Mouse (Mus musculus): ENCODE results near the gene Cep295nl. TPM values are rescaled to one million over a fixed set of nuclear protein-coding genes. Genes with fewer than 3 reads are reported as not detected.
"Not testable (repeated sequence)": the region's sequence is repeated elsewhere in the genome, so short reads cannot be mapped to it uniquely, and the experiment has no call there.

The Cep295nl gene
- total RNA-seq (2021), result 1 to 10 TPM; 1.0 to 1.6 TPM
- long read RNA-seq, experiment 1, partial matches to known transcripts, result 0 of 1 reads
- long read RNA-seq, experiment 1, other reads (novel, unspliced or antisense), result 1 of 1 reads
- long read RNA-seq, experiment 2, result 0 reads

DNA sequence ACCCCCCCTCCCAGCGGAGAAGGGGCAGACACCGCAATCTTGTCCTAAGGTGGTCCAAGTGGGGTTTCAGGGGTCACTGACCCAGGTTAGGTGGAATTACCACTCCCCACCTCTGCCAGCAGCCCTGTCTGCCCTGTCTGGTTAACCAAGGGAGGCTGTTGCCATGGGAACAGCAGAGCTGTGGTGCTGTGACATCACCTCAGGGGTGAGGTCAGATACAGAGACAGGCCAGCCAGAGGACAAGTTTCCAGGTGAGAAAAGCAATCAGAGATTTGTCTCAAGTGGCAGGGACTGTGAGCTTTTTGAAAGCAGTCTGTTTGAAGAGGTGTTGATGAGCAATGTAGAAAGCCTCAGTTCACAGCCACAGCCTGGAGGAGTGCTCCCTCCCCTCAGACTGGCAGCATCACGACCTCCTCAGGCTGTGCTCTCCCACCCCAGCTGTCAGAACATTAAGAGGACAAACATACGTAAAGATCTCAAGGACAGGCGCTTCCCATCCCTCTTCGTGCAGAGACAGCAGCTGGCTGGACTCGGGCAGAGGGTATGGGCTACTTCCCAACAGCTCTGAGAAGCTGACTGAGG, at the start of gene Cep295nl:
Cep295nl (minus strand) TSS at position 101 of the 582 bp plus-strand sequence.
- DNase-seq (ENCODE audit: low spot score in 2 of 2), result no peak

DNA sequence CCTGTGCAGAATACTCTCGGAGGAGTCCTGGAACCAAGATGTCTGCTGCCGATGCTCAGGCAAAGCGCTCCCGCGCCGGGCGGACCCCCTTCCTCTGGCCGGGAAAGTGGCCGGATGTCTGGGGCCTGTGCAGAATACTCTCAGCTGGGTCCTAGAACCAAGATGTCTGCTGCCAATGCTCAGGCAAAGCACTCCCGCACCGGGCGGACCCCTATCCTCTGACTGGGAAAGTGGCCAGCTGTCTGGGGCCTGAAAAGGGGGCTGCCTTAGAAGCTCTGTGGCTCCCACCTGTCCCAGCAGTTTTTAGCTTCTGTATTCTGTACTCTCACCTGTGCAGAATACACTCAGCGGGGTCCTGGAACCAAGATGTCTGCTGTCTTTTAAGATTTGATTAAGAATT, 45.5 kb upstream of the Cep295nl start:
- DNase-seq (ENCODE audit: low spot score in 2 of 2), result not testable (repeated sequence)

DNA sequence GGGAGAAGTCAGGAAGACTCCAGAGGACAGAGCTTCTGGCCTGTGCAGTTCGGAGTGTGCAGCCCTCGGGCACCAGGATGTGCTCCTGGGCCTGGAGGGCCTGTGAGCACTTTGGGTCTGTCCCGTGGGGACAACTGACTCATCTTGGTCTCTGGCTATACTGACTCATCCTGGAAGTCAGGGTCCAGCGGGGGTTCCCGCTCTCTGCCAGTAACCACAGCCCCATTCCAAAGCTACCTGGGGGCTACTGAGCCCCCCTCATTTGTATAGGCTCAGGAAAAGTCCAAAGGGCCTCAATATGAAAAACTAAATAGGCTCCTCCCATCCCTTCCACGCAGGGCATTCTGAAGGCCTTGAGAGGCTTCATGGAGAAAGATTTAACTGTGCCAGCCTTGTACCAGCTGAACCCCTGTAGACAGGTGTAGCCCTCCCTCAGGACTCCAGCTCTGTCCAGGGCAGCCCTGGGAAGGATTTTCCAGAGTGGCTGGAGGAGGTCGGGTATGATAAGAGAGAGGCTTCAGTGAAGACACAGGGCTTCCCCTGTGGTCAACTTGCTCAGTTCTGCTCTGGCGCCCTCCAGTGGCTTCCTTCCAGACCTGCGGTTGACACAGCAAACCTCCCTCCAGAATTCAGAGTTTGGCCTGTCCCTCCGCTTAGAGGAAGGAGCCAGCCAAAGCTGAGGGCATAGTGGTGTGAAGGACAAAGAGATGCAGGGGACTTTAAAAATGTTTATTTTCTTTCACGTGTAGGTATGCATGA, 37.1 kb upstream of the Cep295nl start:
- DNase-seq (ENCODE audit: low spot score in 2 of 2), result peak; percentile 76 to 88

DNA sequence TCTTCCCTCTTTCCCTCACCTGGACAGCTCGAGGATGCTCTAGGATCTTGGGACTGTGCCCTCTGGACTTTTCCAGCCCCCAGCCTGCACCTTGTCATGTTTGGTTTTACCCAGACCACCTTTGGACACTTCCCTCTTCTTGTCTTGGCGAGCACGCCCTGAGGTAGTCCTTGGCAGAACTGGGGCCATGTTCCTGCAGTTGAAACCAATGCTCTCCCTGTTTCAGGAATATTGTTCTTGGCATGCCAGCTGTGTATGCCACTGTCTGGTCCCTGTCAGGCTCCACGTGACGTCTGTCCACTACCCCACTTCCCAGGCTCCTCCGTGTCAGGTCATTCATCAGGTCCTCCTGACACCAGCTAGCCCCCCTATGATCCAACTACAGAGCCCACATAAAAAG, 36.4 kb upstream of the Cep295nl start:
- no peak for DNase-seq (ENCODE audit: low spot score in 2 of 2)

DNA sequence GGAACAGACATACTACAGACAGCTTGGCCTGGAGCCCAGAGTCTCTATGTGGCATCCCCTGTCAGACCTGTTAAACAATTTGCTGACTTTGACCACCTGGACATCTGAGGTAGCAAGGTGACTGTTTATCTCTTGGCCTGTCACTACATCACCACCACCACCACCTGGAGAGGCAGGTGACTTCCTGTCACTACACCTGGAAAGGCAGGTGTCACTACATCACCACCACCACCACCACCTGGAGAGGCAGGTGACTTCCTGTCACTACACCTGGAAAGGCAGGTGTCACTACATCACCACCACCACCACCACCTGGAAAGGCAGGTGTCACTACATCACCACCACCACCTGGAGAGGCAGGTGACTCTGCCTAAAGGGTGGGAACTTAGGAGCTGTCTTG, 34.0 kb upstream of the Cep295nl start:
- DNase-seq (ENCODE audit: low spot score in 2 of 2), result not testable (repeated sequence)

DNA sequence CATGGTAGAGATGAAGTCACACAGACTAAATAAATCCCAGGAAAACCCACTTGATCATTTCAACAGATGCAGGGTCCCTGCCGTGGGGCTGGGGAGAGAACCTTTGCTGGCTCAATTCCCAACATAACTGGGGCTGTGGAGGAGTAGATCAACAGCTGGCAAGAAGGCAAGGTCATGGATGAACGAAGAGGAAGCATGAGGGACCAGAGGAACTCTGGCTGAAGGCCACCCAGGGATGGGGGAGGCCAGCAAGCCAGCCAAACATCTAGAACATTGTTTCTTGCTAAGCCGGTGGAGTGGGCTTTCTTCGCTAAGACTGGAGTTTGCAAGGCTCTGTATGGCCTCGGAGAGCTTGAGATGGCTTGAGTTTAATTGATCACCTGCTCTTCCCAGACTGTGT, 33.6 kb upstream of the Cep295nl start:
- DNase-seq (ENCODE audit: low spot score in 2 of 2), result no peak

DNA sequence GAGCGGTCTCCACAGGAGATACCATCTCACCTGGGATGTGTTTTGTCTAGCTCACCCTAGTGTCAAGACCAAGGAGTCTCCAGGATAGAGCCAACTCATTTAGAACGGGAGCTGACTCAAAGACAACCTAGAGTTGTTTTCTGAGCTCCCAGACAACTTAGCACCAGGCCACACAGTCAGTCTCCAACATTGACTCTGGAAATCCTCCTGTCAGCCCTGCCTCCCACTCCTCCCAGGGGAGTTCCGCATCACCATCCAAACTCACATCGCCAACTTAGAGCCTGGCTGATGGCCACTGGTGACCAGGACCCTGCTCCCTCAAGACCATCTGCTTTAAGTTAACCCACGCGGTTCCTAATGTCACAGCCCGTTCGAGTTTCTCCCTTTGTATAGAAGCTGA, 33.2 kb upstream of the Cep295nl start:
- DNase-seq (ENCODE audit: low spot score in 2 of 2), result no peak

DNA sequence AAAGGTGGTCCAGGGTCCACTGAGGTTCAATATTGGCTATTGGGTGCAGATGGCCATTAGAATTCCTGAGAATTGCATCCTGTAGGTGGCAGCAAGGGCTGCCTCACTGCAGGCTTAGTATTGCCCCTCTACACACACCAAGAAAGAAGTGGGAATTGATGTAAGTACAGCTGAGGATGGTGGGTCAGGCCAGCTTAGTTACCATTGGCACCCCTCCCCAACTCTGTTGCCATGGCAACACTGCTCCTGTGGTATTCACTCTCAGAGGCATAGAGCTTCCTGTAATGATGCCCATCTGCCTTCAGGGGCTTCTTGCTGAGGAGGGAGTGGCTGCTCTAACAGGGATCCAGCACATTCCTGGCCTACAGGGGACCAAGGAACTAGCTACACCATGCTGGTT, 32.7 kb upstream of the Cep295nl start:
- DNase-seq (ENCODE audit: low spot score in 2 of 2), result no peak

DNA sequence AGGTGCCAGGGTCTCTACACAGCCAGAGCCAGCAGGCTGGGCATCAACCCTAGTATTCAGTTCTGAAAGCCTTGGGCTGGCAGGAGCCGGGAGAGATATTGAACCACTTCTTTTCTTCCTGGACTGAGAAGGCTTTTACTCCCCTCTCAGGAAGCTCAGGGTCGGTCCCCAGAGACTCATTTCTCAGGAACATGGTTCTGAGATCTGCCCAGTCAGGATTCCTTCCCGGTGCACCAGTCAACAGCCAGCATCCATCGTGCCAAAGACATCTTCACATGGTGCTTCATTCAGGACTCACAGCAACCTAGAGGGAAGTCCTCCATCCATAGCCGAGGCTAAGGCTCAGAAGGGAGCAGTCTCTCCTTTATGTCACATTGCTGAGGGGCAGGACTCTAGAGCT, 32.2 kb upstream of the Cep295nl start:
- no peak for DNase-seq (ENCODE audit: low spot score in 2 of 2)

DNA sequence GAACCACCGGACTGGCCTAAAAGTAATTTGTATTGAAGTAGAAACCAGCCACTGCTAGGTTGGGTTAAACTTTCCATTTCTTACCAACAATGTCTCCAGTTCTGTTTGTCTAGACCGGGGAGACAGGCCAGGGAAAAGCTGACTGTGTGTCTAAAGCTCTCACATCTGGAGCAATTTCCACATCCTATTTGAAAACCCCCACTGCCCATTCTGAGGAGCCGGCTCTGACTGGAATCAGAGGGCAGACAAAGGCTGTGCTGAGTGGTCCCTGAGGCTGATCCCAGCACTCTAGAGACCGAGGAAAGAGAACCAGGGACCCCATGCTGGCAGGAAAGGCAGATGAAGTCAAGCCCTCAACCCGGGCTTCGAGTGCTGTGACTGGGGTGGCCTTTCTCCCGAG, 30.3 kb upstream of the Cep295nl start:
- DNase-seq (ENCODE audit: low spot score in 2 of 2), result no peak

DNA sequence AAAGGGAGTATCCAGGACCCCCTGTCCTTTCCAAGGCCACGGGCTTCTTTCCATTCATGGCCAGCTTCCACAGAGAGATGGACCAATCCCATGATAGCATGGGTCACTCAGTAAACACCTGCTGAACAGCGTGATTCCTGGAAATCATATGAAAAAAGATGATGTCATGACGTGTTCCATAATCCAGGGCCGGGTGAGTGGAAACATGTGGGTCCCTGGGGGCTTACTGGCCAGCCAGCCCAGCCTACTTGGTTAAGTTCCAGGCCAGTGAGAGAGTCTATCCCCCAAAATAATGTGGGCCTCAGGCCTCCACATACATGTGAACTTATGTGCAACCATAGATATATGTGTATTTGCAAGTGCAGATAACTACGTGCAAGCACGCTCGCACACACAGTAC, 29.6 kb upstream of the Cep295nl start:
- DNase-seq (ENCODE audit: low spot score in 2 of 2), result no peak

DNA sequence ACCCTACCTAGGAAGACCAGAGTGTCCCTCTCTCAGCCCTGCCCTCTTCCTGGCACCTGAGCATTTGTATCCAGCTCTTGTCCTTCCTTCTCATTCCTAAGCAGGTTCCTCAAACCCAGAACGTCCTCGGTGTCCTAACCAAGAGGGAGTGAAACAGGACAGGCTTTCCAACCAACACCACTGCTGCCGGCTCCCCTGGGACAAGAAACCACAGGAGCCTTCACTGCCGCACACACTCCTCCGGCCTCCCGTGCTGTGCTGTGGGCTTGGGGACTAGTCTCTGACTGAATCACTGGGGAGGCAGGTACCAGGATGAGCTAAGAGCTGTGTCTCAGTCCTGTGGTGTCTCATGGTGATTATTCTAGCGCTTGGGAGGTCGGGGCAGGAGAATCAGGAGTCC, 27.4 kb upstream of the Cep295nl start:
- no peak for DNase-seq (ENCODE audit: low spot score in 2 of 2)

DNA sequence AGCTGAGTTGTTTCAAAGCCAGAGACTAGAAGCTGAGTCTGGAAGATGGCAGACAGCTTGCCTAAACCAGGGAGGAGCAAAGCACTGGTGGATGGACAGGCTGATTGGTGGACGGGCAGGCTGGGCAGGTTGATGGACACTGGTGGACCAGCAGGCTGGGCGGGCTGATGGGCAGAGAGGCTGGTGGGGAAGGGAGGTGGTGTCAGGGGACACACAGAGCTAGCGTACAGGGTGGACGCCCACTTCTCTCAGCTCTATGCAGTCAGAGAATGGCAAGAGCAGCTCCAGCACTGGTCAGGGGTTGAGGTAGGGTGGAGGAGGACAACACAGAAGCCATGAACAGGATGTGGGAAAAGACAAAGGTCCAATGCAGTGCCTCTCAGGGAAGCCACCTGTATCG, 27.0 kb upstream of the Cep295nl start:
- DNase-seq (ENCODE audit: low spot score in 2 of 2), result no peak

DNA sequence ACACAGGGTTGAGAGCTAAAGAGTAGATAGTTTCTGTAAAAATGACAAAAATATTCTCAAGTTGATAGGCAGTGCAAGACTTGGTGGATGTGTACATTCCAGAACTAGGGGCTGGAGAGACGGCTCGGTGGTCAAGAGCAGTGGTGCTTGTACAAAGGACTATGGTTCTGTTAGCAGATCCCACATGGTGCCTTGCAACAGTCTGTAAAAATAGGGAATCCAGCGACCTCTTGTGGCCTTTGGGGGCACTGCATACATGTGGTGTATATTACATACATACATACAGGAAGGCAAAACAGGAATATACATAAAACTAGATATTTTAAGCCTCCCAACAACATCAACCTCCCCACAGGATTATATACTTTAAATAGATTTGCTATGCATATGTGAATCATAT, 26.0 kb upstream of the Cep295nl start:
- DNase-seq (ENCODE audit: low spot score in 2 of 2), result no peak

DNA sequence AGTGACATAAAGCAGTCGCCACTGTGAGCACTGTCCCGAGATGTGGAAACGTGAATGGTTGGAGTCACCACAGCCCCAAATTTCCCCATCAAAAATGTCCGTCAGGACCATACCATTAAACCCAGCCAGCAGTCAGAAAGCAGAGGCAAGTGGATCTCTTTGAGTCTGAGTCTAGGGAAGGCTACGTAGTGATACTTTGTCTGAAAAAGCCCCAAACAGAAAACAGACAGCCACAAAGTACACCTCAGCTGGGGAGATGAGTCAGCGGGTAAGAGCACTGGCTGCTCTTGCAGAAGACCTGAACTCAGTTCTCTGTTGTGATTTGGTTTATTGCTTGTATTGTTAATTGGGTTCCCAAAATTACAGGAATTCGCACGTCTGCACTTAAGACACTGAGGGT, 24.3 kb upstream of the Cep295nl start:
- no peak for DNase-seq (ENCODE audit: low spot score in 2 of 2)

DNA sequence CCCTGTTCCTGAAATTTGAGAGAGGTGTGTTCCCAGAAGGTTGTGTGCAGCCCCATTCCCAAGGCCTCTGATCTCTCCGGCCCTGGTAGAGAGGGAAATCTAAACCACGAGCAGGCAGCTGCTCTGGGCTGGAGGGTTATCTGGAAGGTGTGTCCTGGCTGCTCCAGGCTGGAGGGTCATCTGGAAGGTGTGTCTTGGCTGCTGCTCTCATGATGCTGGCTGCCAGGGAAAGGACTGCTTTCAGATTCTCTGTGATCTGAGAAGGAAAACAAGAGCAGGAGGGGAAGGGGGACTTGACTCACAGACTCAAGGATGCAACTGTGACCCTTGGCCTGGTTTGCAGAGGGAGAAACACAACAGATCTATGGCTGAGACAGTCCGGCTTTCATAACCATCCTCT, 23.8 kb upstream of the Cep295nl start:
- DNase-seq (ENCODE audit: low spot score in 2 of 2), result no peak

DNA sequence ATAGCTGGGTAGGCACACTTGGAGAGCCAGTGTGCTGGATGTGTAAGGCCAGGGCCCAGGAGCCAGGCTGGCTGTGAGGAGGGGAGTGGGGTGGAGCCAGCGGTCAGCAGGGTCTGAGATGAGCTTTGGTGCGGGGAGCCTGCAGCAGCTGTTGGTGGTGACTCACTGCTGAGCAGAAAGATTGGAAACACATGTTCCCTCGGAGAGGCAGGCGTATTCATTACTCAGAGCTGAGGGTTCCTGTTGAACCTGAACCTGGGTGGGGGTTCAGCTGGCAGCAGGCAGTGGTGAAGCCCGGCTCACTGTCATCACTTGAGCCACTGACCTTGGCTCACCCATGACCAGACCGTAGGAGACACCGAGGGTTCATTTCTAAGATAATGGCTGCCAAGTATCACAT, 22.9 kb upstream of the Cep295nl start:
- DNase-seq (ENCODE audit: low spot score in 2 of 2), result no peak

DNA sequence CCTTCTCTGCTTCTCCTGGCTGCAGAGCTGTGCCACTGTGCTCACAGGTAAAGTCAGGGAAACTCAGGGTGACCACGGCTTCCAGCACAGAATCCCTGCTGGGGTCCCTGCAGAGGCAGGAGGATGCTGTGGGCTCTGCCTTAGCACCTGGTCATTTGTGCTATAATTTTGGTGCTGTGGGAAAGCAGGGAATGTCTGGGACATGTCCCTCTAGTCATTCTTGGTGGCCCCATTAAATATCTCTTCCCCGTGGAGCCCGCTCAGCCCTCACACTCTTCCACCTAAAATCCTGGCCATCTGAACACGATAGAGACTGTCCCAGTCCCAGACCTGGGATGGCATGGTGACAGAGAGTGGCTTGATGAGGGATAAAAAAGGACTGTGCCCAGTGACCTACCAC, 21.7 kb upstream of the Cep295nl start:
- no peak for DNase-seq (ENCODE audit: low spot score in 2 of 2)

DNA sequence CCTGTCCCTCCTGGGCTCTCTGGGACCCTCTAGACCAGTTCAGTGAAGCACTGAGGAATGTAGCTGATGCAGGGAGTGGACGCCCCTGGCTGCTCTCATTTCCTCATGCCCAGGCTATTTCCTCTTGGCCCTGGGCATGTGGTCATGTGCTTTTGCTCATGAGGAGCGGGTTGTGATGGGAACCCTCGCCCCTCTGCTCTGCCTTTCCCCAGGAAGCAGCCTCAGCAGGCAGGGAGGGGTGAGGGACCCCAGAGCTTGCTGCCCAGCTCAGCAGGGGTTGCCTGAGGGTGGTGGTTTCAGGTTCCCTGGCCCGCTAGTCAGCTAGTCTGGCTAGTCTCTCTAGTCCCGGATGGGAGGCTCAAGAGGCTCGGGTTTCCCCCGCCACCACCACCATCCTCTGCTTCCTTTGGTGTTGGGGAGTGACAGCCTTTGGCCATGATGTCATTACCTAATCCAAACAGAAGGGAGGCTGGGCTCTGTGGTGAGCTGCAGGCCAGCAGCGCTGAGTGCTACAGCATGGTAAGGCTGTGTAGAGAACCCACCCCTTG, 20.7 kb upstream of the Cep295nl start:
- DNase-seq (ENCODE audit: low spot score in 2 of 2), result no peak

DNA sequence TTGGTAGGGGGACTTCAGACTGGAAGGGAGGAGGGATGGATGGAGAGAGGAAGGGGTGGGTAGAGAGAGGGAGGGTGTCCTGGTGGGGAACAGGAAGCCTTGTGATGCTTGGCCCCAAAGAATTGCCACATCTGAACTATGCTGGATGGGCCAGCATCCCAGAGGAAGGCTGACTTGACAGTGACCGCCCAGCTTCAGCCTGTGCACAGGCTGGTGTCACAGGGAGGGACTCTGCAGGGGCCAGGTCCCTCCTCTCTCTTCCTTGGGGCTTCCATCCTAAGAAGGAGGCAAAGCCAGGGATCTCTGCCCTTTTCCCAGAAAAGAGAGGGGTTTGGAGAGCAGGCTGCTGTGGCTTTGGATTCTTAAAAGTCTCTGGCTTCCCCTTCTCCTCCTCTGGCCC, 20.2 kb upstream of the Cep295nl start:
- DNase-seq (ENCODE audit: low spot score in 2 of 2), result no peak

DNA sequence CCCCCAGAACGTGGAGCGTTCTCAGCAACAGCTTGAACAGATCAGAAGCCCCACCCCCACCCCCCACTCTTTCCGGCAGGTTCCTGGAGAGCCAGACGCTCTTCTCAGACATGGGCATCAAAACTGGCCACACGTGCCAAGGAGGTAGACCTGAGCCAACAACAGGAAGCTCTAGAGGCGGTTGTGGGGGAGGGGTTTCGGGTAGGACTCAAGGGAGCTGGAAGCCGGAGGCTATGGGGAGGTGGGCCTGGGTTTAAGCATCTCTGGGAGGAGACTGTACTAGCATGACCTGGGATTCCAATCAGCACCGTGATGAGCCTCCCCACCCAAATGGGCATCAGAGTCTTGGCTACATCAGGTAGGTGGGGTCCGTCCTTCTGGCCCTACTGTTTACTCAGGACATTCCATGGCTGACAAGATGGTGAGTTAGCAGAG, 18.6 kb upstream of the Cep295nl start:
- no peak for DNase-seq (ENCODE audit: low spot score in 2 of 2)

DNA sequence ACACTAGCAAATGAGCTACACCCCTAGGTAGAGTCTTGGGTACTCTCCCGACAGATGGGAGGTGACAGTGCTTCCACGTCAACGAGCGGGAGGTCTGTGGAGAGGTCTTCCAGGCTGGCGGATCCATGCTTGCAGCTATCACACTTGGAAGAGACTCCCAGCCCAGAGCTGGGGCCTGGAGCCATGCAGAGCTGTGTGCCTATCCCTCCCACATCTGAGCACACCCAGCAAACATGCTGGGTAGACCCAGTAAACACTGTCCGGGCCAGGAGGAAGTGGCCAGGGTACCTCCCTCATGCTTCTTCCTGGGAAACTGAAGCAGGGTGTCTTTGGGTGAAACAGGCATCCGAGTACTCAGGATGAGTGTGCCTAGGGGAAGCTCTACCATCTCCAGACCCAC, 18.2 kb upstream of the Cep295nl start:
- no peak for DNase-seq (ENCODE audit: low spot score in 2 of 2)

DNA sequence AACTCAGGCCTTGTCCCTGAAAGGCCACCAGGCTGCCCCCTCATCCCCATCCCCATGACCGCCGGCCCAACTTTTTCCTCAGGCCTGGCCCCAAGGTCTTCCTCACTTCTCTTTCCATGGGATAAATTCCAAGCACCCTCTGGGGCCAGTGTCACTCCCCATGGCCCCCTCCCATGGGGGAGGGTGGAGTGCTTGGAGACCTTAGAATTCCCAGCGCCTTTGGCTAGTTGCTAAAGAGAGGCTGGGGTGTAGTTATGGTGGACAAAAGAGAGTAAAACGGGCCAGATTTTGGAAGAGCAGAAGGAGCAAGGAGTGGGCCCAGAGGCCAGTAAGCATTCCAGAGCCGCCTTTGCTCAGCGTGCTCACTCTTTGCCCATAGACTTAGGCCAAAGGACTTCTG, 13.3 kb upstream of the Cep295nl start, which contains the start of gene Timp2:
Timp2 (minus strand) TSS at position 101 of the 400 bp plus-strand sequence.
- DNase-seq (ENCODE audit: low spot score in 2 of 2), result no peak
